Mouse (Mus musculus) layer of hippocampus, postnatal 14 days (tissue): ENCODE results near the gene Slk. TPM values are rescaled to one million over a fixed set of nuclear protein-coding genes. Genes with fewer than 3 reads are reported as not detected.

Experiments
- DNase-seq, 2 experiments: peaks; one replicate each; pipeline ENCODE4 v3.0.0; 2021 to 2022; ENCODE audit warnings: low spot score in 2 of 2, mixed read lengths in 1 of 2
- total RNA-seq, 2 experiments: library from RNA; stranded (reverse); gene quantifications; 2 replicates each; pipeline ENCODE4 v1.2.3; 2021

Gene Slk
- total RNA-seq, 2 experiments from 2014 or later, result 56.5 to 60.7 TPM

DNA sequence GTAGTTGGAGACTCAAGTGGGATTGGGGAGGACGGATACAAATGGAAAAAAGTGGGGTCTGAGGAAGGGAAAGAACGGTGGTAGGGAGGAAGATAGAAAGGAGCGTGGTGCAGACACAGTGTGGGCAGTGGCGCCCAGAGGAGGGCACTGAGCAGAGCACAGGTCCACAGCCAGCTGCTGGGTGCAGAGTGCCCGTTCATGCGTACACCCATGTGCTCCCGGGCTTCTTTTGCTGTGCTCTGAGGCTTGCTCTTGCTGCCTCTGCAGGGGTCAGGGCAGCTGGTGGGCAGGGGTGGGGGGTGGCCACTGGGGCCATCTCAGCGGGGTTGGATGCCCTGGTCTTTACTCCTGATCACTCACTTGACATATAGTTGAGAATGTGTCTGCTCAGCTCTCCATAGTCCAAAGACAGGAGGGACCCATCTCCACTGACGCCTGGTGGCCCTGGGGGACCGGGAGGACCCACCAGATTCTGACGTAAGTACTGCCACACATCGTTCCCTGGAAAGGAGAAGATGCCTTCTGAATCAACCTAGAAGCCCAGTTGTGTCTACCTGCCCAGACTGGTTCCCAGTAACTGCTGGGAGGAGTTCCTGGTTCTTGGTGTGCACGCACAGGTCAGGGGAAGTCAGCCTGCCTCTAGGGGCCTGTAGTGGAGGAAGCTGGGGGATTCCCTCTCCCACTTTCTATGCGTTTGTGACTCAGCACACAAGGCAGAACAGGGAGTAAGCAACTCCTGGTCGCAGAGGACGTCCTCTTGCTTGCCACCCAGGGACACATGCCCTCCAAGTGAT lies 71.1 kb downstream of the Slk start:
- no peak for DNase-seq

DNA sequence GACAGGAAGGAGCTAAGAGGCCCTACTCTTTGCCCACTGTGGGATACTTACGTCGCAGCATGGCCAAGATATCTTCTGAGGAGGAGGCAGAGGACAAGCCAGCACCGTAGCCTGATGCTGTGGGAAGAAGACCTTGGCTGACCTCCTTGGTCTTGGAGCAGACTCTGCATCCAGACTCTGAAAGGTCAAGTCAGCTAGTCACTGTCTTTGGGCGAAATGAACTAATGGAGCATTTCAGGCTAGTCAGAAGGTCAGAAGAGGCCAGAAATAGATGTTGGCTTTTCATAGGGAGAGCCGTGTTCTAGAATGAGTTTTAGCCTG lies 71.6 kb downstream of the Slk start:
- no peak for DNase-seq

DNA sequence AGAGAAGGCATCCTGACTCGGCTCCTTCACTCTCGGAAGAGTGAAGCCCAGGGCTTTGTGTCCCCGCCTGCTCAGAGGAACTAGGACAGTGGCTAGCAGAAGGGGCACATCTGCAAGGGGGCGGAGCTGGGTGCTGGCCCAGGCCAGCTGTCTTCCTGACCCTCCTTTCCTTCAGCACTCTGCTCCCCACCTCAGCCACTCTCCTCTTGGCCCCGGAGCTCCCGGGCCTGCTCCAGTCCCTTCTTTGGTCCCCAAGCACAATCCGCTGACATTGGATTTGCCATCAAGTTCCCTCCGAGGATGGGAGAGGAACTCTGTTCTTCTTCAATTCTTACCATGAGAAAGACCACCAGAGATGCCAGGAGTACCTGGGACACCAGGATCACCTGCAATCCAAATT lies 72.8 kb downstream of the Slk start:
- DNase-seq, result no peak

DNA sequence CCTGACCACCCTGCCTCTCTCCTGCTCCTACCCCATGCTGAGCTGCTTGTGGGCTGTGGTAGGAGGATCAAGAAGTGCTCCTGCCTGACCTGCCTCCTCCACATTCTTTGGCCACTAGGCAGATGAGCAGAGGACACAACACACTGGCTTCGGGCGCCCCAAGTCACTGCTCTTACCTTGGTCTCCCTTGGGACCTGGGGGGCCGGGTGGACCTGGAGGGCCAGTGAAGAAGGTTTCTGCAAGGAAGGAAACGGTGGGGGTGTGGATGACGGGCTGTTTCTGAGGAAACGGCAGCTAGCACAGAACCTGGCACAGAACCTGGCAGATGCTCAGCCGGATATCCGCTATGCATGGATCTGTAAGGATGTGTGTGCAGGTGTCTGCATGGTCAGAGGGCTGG lies 73.7 kb downstream of the Slk start:
- no peak for DNase-seq

DNA sequence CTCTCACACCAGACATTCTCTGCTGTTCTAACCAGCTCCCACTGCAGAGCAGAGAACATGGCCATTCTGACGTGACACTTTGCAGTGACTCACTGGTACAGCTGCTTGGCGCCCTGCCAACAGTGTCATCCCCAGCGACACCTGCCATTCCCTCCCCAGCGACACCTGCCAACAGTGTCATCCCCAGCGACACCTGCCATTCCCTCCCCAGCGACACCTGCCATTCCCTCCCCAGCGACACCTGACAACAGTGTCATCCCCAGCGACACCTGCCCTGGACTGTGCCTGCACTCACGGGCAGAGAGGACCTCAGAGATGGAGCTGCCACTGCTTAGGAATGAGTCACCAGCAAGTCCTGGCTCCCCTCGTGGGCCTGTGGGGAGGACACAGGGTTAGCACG lies 75.4 kb downstream of the Slk start:
- no peak for DNase-seq

DNA sequence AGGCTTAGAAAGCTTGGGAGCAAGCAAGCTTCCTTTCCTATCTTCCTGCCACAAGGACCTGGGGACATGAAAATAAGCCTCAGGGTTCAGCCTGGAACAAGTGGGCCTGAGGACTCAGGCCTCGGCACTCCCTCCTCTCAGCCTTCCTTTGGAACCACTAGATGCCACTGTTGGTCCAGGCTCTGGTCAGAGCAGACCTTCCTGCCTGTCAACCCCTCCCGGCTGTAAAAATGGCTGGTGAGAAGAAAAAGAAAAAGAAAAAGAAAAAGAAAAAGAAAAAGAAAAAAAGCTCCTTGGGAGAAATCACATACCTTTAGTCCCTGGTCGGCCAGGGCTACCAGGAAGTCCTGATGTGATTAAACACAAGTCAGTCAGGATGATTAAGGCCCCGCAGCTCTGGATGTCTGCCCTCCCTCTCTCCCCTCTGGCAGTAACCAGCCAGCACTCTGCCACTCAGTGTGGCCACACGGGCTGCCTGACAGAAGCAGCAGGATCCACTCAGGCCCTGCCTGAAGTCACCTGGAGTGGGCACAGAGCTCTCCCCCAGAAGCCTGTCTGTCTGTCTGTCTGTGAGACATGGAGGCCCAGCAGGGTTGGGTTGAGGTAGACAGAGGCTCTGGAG lies 79.5 kb downstream of the Slk start:
- DNase-seq, result peak; percentile 48 to 66

DNA sequence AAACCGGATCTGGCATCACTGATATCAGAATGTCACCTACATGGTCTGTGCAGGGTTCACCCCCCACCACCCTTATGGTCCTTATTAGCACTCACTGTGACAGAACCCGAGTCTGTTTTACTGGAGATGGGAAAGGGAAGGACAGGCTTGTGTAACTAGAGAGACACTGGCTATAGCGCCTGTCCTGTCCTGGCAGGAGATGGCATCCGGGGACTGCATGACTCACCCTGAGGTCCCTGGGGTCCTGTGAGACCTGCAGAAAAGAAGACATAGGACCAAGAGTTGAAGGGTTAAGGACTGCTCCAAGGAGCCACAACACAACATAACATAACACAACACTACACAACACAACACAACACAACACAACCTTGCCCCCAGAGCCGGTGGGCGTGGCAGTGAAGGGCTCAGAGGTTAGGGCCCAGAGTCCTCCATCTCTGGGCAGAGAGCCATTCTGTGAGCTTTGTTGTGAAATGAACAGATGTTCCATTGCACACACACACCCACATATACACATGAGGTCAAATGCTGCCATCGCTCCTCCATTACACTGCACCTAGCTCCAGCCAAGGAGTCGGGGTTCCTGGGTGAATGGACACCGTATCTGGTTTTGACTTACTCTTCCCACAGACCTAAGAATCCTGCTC lies 80.4 kb downstream of the Slk start:
- no peak for DNase-seq

DNA sequence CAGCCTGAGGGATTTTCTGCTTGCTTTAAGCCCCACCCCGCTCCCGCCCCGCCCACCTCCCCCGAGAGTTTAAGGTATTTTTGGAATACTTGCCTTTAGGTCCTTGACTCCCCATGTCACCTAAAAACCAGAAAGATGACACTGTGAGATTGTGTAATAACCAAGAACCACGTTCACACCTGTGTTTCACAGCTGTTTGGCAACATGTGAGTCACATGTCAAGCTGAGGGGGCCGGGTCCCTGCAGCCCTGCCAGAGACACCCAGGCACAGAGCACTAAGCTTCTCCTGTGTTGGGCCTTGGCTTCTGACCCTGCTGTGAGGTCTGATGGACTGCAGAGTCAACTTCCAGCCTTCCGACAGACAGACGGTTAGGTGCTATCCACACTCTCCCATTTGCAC lies 88.1 kb downstream of the Slk start:
- DNase-seq, result no peak

DNA sequence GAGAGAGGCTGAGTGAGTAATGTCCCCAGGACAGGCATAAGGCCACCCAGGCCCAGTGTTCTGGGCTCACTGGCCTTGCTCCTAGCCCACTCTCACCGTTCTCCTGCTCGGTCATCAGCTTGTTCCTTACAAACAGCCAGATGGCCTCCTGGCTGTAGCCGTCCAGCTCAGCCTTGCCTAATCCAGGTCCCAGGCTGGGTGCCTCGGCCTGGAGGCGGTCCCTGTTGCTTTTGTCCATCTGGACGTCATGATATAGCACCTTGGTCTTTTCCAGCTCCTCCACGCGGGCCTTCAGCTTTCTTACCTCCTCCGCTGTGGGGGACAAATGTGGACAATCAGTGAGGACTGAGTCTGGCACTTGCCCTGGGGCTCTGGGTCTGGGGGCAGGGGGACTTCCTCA lies 88.9 kb downstream of the Slk start:
- no peak for DNase-seq

DNA sequence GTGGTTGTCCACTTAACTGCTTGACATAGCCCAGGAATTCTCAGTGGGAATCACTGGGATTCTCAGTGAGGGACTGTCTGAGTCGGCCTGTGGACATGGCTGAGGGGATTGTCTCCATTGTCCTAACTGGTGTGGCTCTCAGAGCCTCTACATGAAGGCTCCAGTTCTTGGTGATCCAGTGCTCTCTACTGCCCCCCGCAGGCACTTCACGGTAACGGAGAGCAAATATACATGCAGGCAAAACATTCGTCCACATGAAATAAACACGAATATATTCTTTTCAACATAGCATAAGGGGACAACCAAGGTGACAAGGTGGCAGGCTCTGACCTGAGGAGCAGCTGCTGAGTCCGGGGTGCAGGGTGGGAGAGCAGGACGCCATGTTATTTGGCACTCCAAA lies 94.9 kb downstream of the Slk start:
- DNase-seq, result peak in 1 of 2 experiments; percentile 23

DNA sequence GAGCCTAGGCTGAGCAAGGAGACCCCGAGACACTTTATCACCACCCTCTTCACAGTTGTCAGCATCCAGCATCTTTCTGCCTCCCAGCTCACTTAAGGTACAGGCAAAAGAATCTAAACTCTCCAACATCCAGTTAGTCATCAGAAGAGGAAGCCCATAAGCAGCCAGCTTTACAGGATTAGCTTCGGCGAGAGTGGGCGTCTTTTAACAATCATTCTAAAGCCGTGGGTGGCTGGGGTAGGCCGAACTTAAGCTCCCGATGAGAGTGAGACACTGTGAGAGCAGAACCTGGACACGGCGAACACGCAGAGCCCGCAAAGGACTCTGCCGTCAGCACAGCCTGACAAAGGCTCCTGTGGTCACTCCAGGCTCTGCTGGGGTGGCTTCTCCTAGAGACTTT lies 99.2 kb downstream of the Slk start:
- peak in 1 of 2 experiments; percentile 19 for DNase-seq

DNA sequence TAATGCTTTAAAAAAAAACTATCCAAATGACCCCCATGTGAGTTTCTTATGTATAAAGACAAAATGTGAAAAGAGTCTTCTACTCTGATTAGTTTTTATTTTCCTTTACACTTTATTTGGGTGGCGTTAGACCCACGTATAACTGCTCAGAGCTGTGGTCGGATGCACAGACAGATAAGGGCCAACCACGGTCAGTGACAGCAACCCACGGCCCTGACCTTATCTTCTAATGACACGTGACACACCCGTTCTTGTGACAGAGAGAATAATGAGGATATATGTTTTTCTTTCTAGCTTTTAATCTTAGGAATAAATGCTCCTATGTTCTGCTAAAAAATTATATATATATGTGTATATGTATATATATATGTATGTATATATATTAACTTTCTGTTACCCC lies 110.1 kb downstream of the Slk start:
- DNase-seq, result no peak

DNA sequence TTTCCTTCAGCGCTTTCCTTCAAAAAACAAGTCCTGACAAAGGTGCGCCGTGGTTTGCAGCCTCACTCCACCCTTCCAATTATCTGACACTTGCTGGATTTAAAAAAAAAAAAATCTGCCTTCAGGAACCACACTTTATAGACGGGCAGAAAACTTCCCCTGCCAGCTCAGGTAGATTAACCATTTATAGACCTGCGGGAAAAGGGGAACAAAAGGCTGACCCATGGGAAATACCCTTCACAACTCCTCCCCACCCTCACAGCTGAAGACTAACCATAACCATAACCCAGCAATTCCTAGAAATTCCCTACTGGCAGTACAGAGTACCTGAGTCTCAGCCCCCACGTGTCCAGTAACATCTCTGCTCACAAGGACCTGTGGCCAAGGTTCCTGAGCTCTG lies 112.5 kb downstream of the Slk start, which contains the start of gene Col17a1:
Gene Col17a1 (minus strand): TSS at position 101 of the 400 bp plus-strand sequence.
- DNase-seq, result no peak

Other genes starting within 250 kb of the Slk start
- 10 to 100 TPM; 36.0 to 38.7 TPM for gene Sh3pxd2a, start 115.3 kb upstream of the Slk start, total RNA-seq
- gene Stn1, start 42.2 kb upstream of the Slk start, total RNA-seq, result 10 to 100 TPM; 18.5 to 21.1 TPM
- under 1 TPM; 0.16 to 0.19 TPM for gene Col17a1, start 112.4 kb downstream of the Slk start, total RNA-seq
- gene Sfr1, start 152.0 kb downstream of the Slk start, total RNA-seq, result 100 to 1,000 TPM in 1 of 2 experiments, 10 to 100 TPM in 1; 98.3 to 110 TPM